Mouse (Mus musculus) inflammation-experienced regulatory T-cells, adult 6 months (primary cell): ENCODE data around the gene Asic2. TPM values are rescaled to one million over a fixed set of nuclear protein-coding genes. Genes with fewer than 3 reads are reported as not detected.

Experiments
- ATAC-seq: one replicate; pipeline ENCODE4 v1.8.0; 2017
- polyA plus RNA-seq, 3 experiments: library from polyadenylated mRNA; unstranded; fragments of 100-300 nt; shearing (Covaris generic); gene quantifications; one replicate each; pipeline ENCODE4 v1.2.1; 2017

Gene Asic2
- polyA plus RNA-seq, 3 experiments from 2014 or later, result not detected

DNA sequence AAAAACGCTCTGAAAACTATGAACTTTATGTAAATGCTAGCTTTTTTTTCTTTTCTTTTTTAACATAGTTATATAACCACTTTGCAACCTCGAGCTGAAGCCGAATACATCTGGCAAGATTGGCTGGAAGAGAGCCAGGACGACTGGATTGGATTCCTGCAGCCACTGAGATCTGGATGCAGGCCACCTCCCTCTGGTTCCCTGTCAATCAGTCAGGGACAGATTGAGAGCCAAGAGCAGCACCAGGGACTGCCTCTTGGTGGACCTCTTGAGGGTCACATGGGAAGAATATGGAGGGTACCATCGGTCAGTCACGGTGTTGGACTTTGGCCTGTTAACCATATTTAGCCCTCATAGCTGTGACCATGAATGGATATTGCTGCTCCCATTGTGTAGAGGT, 994.3 kb downstream of the Asic2 start:
- no peak for ATAC-seq

DNA sequence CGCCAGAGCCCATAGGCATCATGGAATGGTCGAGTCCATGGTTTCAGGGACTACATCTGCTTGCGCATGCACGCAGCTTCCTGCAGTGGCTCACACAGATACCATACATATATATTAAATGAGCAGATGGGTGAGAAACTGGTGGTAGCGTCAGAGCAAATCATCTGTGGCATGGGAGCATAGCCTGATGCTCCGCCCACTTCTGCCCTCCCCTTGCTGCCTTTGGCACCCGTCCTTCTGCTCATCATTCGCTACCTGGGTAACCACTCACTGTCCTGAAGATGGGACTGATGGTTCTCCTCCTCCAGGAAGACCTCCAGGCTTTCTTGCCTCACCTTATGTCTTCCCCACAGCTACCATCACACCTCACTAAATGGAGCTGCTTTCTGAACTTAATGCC, 995.0 kb downstream of the Asic2 start:
- no peak for ATAC-seq

DNA sequence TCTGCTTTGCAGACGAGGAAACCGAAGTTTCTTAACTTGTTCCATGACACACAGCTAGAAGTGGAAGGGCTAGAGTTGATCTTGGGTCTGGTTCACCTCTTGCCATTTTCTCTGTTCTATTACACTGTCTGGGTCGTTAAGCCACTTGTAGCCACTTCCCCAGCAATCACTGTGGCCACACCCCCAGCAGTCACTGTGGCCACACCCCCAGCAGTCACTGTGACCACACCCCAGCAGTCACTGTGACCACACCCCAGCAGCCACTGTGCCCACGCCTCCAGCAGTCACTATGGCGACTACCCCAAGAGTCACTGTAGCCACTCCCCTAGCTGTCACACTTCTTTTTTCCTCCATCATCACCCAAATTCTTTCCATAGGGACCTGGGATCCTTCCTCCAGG, 1000.7 kb downstream of the Asic2 start:
- no peak for ATAC-seq

DNA sequence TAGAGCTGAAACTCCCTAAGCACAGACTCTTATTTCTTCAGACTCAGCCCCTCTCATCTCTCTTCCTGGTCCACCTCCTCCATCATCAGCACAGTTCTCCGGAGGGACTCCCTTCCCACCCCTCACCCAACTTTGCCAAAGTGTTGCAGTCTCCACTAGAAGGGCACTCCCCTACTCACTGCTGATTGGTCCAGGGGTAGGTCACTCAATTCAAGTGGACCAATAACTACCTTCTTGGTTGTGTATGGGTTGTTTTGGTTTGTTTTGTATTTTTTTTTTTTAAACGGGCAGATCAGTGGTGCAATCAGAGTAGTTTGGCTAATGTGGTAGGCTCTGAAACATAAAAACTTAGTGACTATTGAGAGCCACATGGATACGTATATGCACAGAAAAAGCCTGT, 1002.2 kb downstream of the Asic2 start:
- no peak for ATAC-seq

DNA sequence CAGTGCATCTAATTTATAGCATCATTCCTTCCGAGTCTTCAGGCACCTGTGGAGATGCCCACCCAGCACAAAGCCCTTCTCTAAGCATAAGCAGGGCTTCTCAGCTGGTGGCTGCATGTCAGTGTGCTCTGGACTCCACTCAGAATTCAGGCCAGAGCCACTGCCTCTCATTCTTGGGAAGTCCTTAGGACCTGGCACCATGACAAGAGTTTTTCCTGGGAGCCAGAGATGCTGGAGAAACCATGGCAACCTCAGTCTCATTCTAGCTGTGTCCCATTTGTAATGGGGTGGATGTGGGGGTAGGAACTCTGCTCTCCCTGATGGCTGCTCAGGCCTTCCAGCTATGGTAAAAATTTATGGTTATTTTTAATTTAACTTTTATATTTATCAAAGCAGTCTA, 1006.9 kb downstream of the Asic2 start:
- no peak for ATAC-seq

DNA sequence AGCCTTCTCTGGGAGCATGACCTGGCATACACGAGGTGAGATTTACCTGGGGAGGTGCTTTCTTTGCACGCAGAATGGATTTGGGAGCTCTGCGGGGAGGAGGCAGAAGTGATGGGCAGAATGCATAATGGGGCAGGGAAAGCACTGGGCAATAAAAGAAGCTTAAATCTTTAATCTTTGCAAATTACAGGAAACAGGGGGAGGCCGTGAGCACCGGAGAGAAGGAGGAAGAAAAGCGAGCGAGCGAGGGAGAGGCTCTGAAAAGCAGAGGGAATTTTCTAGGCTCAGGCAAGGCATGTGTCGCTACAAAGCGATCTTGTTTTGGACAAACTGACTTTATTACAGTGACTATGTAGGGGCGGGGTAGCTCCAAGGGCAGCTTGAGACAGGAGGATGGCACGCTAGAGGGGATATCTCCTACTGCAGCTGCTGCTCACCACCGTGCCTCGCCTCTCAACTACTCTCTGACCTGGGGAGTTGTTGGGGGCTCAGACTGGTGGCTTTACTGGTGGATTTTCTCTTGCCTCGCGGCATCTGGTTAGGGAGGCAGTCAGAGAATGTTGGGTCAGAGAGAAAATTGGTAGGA, 1010.1 kb downstream of the Asic2 start:
- no peak for ATAC-seq

DNA sequence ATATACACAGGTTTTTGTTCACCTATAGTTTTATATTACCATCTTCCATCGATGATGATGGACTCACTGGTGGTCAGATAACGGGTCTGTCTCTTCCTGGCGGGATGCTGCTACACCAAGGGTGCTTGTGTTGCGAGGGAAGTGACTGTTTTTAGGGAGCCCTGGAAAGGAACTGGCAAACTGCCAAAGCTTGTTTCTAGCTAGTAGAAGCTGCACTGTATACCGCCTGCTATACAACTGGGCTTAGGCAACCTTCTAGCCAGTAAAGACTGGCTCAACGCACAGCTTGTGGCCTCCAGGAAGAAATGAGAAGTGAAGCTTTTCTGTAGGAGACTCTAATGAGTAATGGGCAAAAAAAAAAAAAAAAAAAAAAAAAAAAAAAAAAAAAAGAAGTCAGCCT, 1012.3 kb downstream of the Asic2 start:
- ATAC-seq, result no peak

DNA sequence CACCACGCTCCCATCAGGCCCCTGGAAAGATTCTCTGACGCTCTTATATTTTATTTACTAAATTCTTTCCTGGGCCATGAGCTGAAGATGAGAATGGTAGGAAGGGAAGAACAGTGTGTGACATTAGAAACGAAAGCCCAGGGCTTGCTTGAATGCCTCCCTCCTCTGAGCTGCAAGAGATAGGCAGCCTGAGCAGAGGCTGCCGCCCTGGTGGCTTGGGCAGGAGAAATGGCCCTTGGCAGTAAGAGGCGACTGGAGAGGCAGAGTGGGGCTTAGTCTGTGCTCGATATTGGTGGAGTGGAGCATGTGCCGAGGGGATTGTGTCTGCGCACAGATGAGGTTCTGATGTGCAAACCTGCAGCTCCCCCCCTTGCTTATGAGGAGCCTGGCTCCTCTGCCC, 1014.1 kb downstream of the Asic2 start:
- no peak for ATAC-seq

DNA sequence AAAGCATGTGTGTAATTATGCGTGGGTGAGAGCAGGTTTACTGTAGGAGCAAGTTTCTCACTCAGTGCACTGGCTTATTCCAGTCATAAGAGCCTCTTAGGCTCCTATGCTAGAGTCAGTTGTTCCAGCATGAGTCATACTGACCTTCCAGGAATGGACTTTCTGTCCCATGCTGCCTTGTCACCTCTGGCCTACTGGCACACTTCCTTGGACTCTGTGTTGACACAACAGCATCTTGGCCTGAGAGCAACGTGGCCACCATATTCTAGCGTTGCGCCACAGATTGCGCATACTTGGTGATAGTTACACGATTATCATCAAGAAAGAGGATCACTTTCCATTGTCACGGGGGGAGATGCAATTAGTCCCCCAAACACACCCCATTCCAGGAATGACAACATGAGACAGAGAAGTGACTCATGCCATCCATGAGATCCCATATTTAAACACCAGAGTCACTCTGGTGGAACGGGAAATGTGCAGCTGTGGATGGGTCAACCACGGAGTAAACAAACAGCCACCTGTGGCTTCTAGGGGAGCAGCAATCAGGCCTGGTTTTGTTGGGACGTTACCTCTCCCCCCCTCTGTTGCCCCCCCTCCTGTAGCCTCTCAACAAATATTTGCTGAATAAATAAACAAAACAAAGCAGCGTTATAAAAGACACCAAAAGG, 1019.1 kb downstream of the Asic2 start:
- no peak for ATAC-seq

DNA sequence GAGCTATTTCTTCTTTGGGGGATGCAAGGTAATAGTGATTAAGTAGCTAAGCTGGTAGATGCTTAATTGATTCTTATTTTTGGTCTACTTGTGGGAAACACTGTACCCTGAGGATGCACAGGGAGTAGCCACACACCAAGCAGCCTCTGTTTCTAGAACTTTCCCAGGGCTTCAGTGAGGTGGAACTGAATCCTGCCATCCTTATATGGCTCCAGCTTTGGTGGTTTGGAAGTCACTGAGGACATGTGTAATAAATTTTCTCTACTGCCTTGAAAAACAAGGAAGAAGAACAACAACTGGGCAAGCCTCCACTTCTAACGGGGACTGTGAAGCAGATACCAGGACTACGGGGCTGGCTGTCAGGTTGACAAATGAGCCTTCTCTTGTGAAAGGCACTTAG, 1020.2 kb downstream of the Asic2 start:
- no peak for ATAC-seq

DNA sequence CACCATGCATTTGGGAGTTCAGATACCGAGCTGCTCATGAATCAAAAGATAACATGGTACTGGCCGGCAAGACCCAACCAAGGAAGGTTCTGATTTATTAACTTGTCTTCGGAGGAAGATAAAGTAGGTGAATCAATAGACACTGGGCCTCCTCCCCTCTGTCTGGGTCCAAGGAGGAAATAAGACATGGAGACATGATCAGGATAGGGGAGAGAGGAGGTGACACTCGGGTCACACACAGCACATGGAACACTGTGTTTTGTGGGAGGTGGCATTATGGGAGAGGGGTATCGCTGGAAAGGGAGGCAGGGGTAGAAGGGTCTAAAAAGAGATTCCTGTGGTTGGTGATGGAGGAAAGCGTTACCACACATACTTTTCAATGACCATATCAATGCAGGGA, 1022.1 kb downstream of the Asic2 start:
- no peak for ATAC-seq

DNA sequence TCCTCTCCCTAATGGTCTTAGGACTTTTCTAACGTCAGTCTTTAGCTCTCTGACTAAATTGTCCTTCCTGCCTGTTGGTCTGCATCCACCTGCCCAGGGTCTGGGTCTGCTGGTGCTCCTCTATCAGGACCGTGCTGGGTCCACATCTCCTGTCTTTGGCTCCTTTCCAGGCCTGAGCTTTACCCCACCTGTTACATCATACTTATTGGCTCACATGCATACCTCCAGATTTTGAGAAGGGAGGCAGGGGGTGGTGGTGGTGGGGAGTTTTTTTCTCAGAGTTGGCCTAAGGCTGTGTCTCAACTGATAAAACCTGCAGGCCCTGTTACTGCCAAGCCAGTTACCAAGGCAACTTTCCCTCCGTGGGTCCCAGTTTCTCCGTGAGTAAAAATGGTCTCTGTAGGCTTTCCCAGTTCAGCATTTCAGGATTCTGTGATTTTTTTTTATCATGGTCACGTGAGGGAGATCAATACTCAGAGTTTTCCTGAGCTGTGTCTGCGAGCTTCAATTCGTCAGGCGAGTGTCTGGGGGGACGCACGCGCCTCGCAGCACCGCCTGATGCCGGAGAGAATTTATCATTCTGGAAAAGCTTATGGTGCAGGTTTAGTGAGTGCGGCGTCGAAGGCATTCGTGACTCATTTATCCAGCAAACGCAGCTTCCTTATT, 1044.8 kb downstream of the Asic2 start:
- ATAC-seq, result no peak

DNA sequence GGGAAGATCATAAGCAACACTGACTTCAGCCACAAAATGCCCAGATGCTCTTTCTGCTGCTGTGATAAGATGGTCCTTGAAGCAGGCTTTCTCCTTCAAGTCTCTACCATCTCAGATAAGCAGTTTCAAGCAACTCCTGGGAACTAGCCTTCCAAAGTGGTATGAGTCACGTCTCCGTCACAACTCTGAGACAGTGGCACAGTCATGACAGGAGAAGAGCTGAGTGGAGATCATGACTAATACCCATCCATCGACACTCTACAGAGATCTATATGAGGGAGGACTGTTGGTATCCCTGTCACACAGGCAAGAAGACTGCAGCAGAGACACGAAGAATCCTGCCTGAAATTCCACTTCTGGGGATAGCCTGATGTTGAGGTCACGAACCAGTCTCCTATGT, 1049.9 kb downstream of the Asic2 start:
- no peak for ATAC-seq

DNA sequence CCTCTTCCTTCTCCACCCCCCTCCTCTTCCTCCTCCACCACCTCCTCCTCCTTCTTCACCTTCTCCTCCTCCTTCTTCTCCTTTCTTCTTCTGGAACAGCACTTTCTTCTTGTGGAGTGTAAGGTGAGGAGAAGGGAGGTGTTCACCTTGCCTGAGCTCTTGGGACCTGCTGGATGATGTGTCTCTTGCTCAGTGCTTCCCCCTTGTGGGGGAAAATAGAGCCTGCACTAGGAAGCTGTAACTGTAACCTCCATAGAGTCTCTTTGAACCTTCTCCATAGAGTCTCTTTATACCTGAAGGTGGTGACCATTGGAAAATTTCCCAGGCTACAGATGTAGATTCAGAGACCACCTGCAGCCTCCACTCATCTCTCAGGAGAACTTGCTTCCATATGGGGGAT, 1050.6 kb downstream of the Asic2 start:
- ATAC-seq, result no peak

DNA sequence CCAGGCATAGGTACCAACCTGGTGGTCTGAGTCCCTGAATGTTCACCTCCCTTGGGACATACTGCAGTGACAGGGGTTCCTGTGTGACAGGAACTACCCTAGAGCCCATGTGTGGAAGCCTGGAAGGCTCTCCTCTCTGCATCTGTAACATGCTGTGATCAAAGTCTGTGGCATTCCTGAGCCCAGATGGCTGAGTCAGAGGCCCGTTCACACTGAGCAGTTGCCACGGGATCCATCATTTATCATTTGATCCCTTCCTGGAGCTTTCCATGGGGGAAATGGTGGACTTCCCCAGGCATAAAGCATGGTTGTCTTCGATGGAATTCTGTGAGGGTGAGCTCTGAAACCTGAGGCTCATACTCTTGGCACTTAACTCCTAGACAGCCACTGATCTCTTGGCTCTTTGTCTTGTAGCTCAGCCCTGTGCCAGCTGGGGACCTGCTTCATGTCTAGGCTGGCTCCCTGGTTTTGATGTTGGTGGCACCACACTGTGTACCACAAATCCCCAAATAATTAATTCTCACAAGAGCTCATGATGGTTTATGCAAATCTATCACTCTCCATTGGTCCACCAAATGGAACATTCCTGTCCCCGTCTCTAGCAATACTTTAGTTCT, 1054.7 kb downstream of the Asic2 start:
- ATAC-seq, result no peak

DNA sequence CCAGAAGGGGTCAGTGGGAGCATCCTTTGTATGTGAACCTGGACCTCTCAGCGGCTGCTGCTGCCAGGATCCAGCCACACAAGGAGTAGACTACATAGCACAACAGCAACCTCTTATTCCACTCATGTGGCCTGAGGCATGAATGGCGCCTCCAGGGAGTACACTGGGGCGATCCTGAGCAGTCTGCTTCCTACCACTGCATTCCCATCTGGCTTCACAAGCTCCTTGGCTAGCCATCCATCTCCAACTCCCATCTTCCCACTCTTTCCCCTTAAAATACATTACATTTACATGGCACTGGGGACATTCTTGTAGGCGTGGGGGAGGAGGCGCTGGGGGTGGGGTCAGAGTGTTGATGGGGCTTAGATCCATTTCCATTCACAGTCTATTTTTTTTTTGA, 1055.5 kb downstream of the Asic2 start:
- ATAC-seq, result no peak

DNA sequence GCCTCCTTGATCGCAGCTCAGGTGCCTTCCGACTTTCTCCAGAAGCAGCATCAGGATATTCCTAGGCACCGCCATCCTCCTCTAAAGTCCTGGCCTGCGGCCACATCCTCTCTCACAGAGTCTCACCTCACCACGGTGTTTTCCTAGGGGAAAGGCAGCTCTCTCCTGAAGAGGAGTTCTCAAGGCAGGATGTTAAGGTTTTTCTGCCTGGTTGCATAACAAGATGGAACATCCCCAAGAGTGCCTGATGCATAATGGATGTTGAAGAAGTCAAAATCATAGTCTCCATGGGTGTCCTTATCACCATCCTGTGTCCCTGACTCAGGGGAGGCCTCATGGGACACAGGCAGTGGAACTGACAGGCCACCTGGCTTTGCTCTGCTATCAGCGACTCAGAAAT, 1060.4 kb downstream of the Asic2 start:
- ATAC-seq, result no peak

DNA sequence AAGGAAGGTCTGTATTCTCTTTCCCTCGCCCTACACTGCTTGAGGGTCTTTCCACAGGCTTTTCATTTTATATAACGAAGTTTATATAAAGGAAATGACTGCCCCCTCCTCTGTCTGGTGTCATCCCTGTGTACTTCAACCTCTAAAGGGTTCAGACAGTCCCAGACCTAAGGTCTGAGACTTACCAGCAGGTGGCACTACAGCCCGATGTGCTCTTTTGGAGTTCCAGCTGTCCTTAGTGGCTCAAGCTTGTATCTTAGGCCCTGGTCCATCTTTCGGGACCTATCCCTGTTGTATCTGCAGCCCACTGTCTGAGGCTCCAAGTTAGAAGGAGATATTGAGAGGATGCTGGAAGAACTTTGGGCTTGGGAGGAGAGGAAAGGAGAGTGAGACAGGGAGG, 1061.8 kb downstream of the Asic2 start:
- no peak for ATAC-seq

DNA sequence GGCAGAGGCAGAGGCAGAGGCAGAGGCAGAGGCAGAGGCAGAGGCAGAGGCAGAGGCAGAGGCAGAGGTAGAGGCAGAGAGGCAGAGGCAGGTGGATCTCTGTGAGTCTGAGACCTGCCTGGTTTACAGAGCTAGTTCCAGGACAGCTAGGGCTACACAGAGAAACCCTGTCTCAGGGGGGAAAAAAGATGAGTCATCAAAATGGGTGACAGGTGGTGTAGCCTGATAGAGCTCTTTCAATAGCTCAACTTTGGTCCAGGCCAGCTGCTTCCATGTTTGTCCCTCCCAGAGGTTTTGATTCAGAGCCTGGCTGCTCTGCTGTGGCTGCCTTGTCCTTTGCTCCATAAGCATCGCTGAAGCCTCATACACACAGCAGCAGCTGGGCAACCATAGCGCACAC, 1063.7 kb downstream of the Asic2 start:
- ATAC-seq, result no peak

DNA sequence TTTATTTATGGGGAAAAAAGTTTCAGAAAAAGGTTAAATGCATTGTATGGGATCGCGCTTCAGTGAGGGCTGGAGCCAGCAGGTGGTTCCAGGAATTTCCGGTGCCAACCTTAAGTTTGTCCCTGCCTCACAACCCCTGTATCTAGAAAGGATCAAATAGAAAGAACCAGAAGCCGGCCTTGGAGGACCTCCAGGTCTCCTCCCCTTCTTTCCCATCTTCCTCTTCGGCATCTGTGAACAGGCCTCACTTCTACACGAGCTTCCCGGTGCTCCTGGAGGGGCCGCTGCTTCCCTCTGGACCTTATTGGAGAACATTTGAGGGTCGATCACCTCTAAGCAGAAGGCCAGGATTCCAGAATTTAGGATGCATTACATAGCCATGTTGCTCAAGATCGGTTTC, 1064.8 kb downstream of the Asic2 start:
- ATAC-seq, result no peak

DNA sequence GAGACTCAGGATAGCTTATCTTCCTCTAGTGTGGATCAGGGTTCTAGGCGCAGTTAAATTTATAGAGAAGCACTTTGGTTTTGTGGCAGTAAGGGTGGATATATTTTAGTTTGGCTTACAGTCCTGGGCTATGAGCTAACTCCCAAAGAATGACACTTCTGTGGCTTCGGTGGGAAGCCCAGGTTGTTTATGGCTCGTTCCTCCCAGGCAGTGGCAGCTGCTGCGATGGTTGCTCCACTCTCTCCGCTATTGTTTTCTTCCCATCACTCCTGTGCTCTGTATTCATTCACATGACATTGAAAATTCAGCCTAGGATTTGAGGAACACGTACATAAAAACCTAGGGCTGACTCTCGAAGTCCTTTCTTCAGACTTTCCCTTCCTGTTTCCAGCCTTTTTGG, 1065.6 kb downstream of the Asic2 start:
- ATAC-seq, result no peak

DNA sequence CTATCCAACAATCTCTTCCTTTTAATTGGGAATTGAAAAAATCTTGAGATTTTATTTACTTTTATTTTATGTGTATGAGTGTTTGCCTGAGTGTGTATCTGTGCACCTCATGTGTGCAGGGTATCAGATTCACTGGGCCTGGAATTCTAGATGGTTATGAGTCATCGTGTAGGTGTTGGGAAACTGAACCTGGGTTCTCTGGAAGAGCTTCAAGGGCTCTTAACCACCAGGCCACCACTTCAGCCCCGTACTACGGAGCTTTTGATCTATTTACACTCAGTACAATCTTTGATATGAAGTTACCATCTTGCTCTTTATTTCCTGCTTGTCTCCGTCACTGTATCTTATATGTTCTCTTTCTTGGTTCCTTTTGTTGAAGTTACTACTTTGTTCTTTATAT, 1067.7 kb downstream of the Asic2 start:
- no peak for ATAC-seq

DNA sequence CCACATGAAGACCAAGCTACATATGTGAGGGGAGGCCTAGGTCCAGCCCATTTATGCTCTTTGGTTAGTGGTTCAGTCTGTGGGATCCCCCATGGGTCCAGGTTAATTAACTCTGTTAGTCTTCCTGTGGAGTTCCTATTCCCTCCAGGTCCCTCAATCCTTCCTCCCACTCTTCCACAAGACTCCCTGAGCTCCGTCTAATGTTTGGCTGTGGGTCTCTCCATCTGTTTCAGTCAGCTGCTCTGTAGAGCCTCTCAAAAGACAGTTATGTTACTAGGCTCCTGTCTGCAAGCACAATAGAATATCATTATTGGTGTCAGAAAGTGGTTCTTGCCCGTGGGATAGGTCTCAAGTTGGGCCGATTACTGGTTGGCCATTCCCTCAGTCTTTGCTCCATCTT, 1072.4 kb downstream of the Asic2 start:
- no peak for ATAC-seq
